ENCODE assay signal across 13 mouse cellular contexts in the genomic region with DNA sequence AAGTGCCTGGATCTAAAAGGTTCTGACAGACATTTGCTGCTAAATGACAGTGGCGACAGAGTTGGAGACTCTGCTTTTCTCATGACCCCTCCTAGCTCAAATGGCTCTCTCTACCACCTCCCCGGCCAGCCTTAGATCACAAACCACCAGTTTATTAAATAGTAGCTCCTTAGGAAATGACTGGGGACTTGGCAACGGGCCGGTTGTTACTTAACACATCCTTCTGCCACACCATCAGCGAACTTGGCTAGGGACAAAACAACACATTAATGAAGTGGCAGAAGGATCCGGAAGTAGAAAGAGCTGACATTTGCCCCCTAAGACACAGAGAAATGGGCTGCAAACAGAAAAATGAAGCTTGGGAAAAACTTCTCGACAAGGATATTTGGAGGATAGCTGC.
DNase-seq lines count a peak whose midpoint lies in the region; ATAC-seq and TF ChIP-seq lines count a peak whose summit lies in the region.
"Had no signal": no experiment of that assay in that cellular context is flagged by ENCODE, and none has a peak within 500 bp of the region (broad histone marks: within the 10 kb centered on the region; RNA-seq: fewer than 3 reads in every experiment).

No protein-coding gene starts in this region.

- no peak for TF ChIP-seq CTCF in gastrocnemius, adult 2 months (IDR thresholded peaks at IDR 0.05)
- no peak for TF ChIP-seq CTCF in cortical plate, adult 2 months (IDR thresholded peaks at IDR 0.05; ENCODE audit: extremely low read depth, insufficient read depth, low read length)
- no peak for TF ChIP-seq CTCF in lung, postnatal 0 days (IDR thresholded peaks at IDR 0.05)

- no peaks in the 10 kb centered on the region for H3K36me3 ChIP-seq in lung, postnatal 0 days (ENCODE audit: insufficient read depth, low read length)
- H3K36me3 ChIP-seq: hindbrain, embryonic 15.5 days; midbrain, embryonic 15.5 days had no signal

- peak; percentile 90 for TF ChIP-seq EP300 in lung, postnatal 0 days (IDR thresholded peaks at IDR 0.05)

- WGBS in lung, postnatal 0 days = 30% methylated on average over 7 of the region's 7 CpGs

- H3K27ac ChIP-seq in gastrocnemius, adult 2 months = no peak overlapping the region; the same call in 1 of the 2 replicates
- peak overlapping the region; percentile 81; the same call in 1 of the 2 replicates for H3K27ac ChIP-seq in cortical plate, adult 2 months (ENCODE audit: insufficient read depth, low read length)
- peak overlapping the region; percentile 60; the same call in 1 of the 2 replicates for H3K27ac ChIP-seq in lung, postnatal 0 days (ENCODE audit: low read length)
- H3K27ac ChIP-seq: forebrain, embryonic 13.5 days; hindbrain, embryonic 15.5 days; midbrain, embryonic 15.5 days; stomach, postnatal 0 days had no signal

- no peaks in the 10 kb centered on the region for H3K9me3 ChIP-seq in lung, postnatal 0 days (ENCODE audit: low read length)
- H3K9me3 ChIP-seq: forebrain, embryonic 13.5 days; hindbrain, embryonic 15.5 days; midbrain, embryonic 15.5 days had no signal

- DNase-seq in gastrocnemius, adult 2 months = peak; percentile 36
- no peak for DNase-seq in gastrocnemius, postnatal 25 days
- peak; percentile 73 to 75 for DNase-seq in kidney, adult 8-10 months
- DNase-seq in lung, postnatal 0 days (ENCODE audit: low spot score) = peak; percentile 93
- DNase-seq in frontal cortex, postnatal 14 days (ENCODE audit: low spot score in 2 of 2) = no peak
- DNase-seq in layer of hippocampus, postnatal 36 days = no peak
- no peak for DNase-seq in right cerebral cortex, postnatal 4 days
- DNase-seq: cerebellum, adult 18-20 months had no signal

- H3K4me3 ChIP-seq in gastrocnemius, adult 2 months = no peak overlapping the region
- no peak overlapping the region for H3K4me3 ChIP-seq in cortical plate, adult 2 months (ENCODE audit: insufficient read depth, low read length)
- no peak overlapping the region for H3K4me3 ChIP-seq in lung, postnatal 0 days (ENCODE audit: low read depth, low read length)
- H3K4me3 ChIP-seq: forebrain, embryonic 13.5 days; hindbrain, embryonic 15.5 days; midbrain, embryonic 15.5 days had no signal

- H3K9ac ChIP-seq in lung, postnatal 0 days (replicated peaks; ENCODE audit: low read depth) = no peak overlapping the region
- H3K9ac ChIP-seq: forebrain, embryonic 13.5 days; hindbrain, embryonic 15.5 days; midbrain, embryonic 15.5 days had no signal

- H3K27me3 ChIP-seq in lung, postnatal 0 days (replicated peaks; ENCODE audit: insufficient read depth, low read length) = no peaks in the 10 kb centered on the region
- H3K27me3 ChIP-seq: forebrain, embryonic 13.5 days; hindbrain, embryonic 15.5 days; midbrain, embryonic 15.5 days had no signal

- no peaks in the 10 kb centered on the region; the same call in 1 of the 2 replicates for H3K4me1 ChIP-seq in cortical plate, adult 2 months (ENCODE audit: control insufficient read depth, insufficient read depth, low read length)
- peaks cover 15% of the 10 kb centered on the region for H3K4me1 ChIP-seq in lung, postnatal 0 days (ENCODE audit: insufficient read depth, low read depth, low read length)

- H3K4me2 ChIP-seq in lung, postnatal 0 days (replicated peaks; ENCODE audit: low read depth, low read length) = no peak overlapping the region
- H3K4me2 ChIP-seq: forebrain, embryonic 13.5 days; hindbrain, embryonic 15.5 days; midbrain, embryonic 15.5 days had no signal

- no peak for TF ChIP-seq POLR2A in cortical plate, adult 2 months (IDR thresholded peaks at IDR 0.05; ENCODE audit: extremely low read depth, insufficient read depth, low read length)

- intact Hi-C loops in gastrocnemius, adult 2 months (cut with DNase I) = no loop called here

- ATAC-seq in lung, postnatal 0 days = peak; percentile 80
- ATAC-seq: forebrain, embryonic 13.5 days; midbrain, embryonic 15.5 days had no signal

Comparison
In these comparisons a context has a peak if more than half of its experiments do, and no peak if none do; other contexts are left out.
1. DNase-seq: peak in gastrocnemius, adult 2 months (single experiment), kidney, adult 8-10 months (2 of 2) and lung, postnatal 0 days (single experiment); none in gastrocnemius, postnatal 25 days (single experiment), frontal cortex, postnatal 14 days (0 of 2), layer of hippocampus, postnatal 36 days (0 of 2) and right cerebral cortex, postnatal 4 days (single experiment).